Mouse (Mus musculus) forebrain, embryonic 16.5 days (tissue): ENCODE results near the gene Tnfrsf9. TPM values are rescaled to one million over a fixed set of nuclear protein-coding genes. Genes with fewer than 3 reads are reported as not detected.

Experiments used
- polyA plus RNA-seq: library from polyadenylated mRNA; unstranded; fragments of >200 nt; fragmentation: Nextera tagmentation; extraction: Ambion mirVana; gene quantifications from 2 replicates; pipeline ENCODE4 v1.2.1, GENCODE M21; 2015

Tnfrsf9 gene
- polyA plus RNA-seq, 1 experiment from 2014 or later, result 0.34 TPM

Other genes starting within 250 kb of the Tnfrsf9 start
- 16.3 and 16.6 TPM in 2 replicates for gene Errfi1, start 60.6 kb upstream of the Tnfrsf9 start, polyA plus RNA-seq
- gene Park7, start 125 bp upstream of the Tnfrsf9 start, polyA plus RNA-seq, result 357 and 370 TPM in 2 replicates
- not detected in 2 replicates for gene Uts2, start 82.5 kb downstream of the Tnfrsf9 start, polyA plus RNA-seq
- 3.2 and 4.1 TPM in 2 replicates for gene Per3, start 130.1 kb downstream of the Tnfrsf9 start, polyA plus RNA-seq
- gene Vamp3, start 143.4 kb downstream of the Tnfrsf9 start, polyA plus RNA-seq, result 62.7 and 72.2 TPM in 2 replicates
- 0.39 TPM in 1 of 2 replicates, not detected in the other for gene Gm13090, start 175.0 kb downstream of the Tnfrsf9 start, polyA plus RNA-seq